Mouse (Mus musculus) liver, embryonic 11.5 days (tissue): ENCODE results near the gene Mtm1. TPM values are rescaled to one million over a fixed set of nuclear protein-coding genes. Genes with fewer than 3 reads are reported as not detected.

Source experiments
- ATAC-seq: fragments of 200-750 bp; cut with Nextera tagmentation; replicated peaks from 2 replicates; pipeline ENCODE4 v1.8.0; 2017; ENCODE audit warnings: moderate number of reproducible peaks, mild to moderate bottlenecking, moderate TSS enrichment, moderate library complexity; ENCODE audit not compliant: low FRiP score
- DNase-seq: peaks from one replicate; pipeline ENCODE4 v3.0.0-alpha.2; 2017; ENCODE audit warnings: low spot score
- H3K27ac ChIP-seq: fragments of 300-500 bp; sonication (generic); 2 replicates; pipeline ENCODE4 v1.5.1; 2014; ENCODE audit warnings: mild to moderate bottlenecking, low read depth, low read length, control low read depth
- H3K27me3 ChIP-seq: fragments of 300-500 bp; sonication (generic); replicated peaks from 2 replicates; pipeline ENCODE4 v1.6.1; 2014; ENCODE audit warnings: low read length, mixed read lengths; ENCODE audit not compliant: control insufficient read depth, insufficient read depth
- H3K36me3 ChIP-seq: fragments of 300-500 bp; sonication (generic); 2 replicates; pipeline ENCODE4 v1.6.1; 2014; ENCODE audit warnings: mild to moderate bottlenecking, low read length, moderate library complexity, mixed read lengths; ENCODE audit not compliant: control insufficient read depth, insufficient read depth
- H3K4me1 ChIP-seq: fragments of 300-500 bp; sonication (generic); replicated peaks from 2 replicates; pipeline ENCODE4 v1.6.1; 2014; ENCODE audit warnings: low read length, mixed read lengths; ENCODE audit not compliant: control insufficient read depth, insufficient read depth
- H3K4me2 ChIP-seq: fragments of 300-500 bp; sonication (generic); 2 replicates; pipeline ENCODE4 v1.6.1; 2014; ENCODE audit warnings: mild to moderate bottlenecking, control low read depth, moderate library complexity
- H3K4me3 ChIP-seq: fragments of 300-500 bp; sonication (generic); 2 replicates; pipeline ENCODE4 v1.5.1; 2014; ENCODE audit warnings: low read depth, low read length, control low read depth
- H3K9ac ChIP-seq: fragments of 300-500 bp; sonication (generic); 2 replicates; pipeline ENCODE4 v1.6.1; 2014; ENCODE audit warnings: low read depth, low read length, control low read depth
- H3K9me3 ChIP-seq: fragments of 300-500 bp; sonication (generic); 2 replicates; pipeline ENCODE4 v1.6.1; 2016; ENCODE audit warnings: low read length, inconsistent platforms, mixed read lengths; ENCODE audit not compliant: control insufficient read depth
- WGBS: fragments of 180-500 bp; shearing (Covaris S2); extraction: QIAGEN DNeasy Blood & Tissue Kit; methylation state at CpG from one replicate; pipeline ENCODE4 v1.1.7; 2014; 5-methylcytosine and 5-hydroxymethylcytosine counted together
- polyA plus RNA-seq: library from polyadenylated mRNA; unstranded; fragments of >200 nt; fragmentation: Nextera tagmentation; extraction: Ambion mirVana; gene quantifications from 2 replicates; pipeline ENCODE4 v1.2.1, GENCODE M21; 2014

Mtm1 gene
- polyA plus RNA-seq, 1 experiment from 2014 or later: 4.6 TPM

DNA sequence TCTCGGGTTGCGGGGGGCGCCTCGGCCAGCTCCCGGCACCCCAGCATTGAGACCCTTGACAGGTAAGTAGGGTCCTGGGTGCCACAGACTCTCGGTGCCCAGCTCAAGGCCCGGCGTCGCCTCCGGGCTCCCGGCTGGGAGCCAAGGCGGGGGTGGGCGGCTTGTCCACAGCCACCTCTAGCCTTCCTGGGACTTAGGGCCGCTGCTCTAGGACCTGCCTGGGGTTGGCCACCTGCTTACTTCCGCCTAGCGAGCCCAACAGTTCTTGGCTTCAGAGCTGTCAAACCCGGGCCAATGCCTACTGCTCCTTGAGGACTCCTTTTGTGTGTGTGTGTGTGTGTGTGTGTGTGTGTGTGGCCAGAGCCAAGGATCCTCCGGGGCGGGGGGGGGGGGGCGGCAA lies 154.4 kb downstream of the Mtm1 start:
- Histone ChIP-seq H3K27ac (0 out of 2 replicates have a peak overlapping the region, but pooled peaks have one; percentile 25), H3K27me3 (no peaks in the 10 kb centered on the region), H3K9me3 (no peaks in the 10 kb centered on the region), H3K4me2 (peak overlapping the region; percentile 69), H3K9ac (peak overlapping the region; percentile 76), H3K36me3 (no peaks in the 10 kb centered on the region), H3K4me1 (no peaks in the 10 kb centered on the region), H3K4me3 (peak overlapping the region; percentile 71)
- DNase-seq (peak; percentile 51), ATAC-seq (peak; percentile 61)
- 23% methylated on average over 15 of the region's 20 CpGs for WGBS

Other genes with a start within 250 kb of the Mtm1 start
- gene Mamld1, start 160.5 kb upstream of the Mtm1 start, polyA plus RNA-seq: 0.63 and 0.69 TPM in 2 replicates
- gene Mtmr1, start 154.0 kb downstream of the Mtm1 start, polyA plus RNA-seq: 10.4 and 14.5 TPM in 2 replicates